Comparison of ENCODE assay signal across 9 mouse cellular contexts in the genomic region with DNA sequence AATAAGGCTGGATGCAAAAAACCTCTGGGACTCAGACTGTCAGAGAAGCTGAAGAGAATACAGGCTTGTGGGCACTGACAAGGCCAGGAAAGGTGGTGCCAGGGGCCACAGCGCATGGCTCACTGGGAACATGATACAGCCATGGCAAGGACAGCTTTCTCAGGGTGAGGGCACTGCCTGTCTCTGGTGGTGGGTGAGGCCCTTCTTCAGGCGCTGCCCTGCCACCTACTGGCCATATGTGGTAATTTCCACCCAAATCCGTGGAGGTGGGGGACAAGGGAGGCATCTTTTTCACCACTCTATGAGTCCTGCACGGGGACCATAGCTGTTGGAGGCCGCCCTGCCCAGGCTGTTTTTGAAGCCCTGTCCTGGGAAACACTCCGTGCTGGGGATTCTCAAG. TPM values are rescaled to one million over a fixed set of nuclear protein-coding genes. Genes with fewer than 3 reads are reported as not detected.
DNase-seq lines count a peak whose midpoint lies in the region; ATAC-seq and TF ChIP-seq lines count a peak whose summit lies in the region.
"Had no signal": no experiment of that assay in that cellular context is flagged by ENCODE, and none has a peak within 500 bp of the region (broad histone marks: within the 10 kb centered on the region; RNA-seq: fewer than 3 reads in every experiment).

No protein-coding gene starts in this region.

- no peak overlapping the region for H3K4me3 ChIP-seq in embryonic facial prominence, embryonic 14.5 days (ENCODE audit: low read depth, low read length)
- H3K4me3 ChIP-seq in heart, embryonic 15.5 days = no peak overlapping the region
- no peak overlapping the region for H3K4me3 ChIP-seq in liver, embryonic 16.5 days (ENCODE audit: low read depth, low read length)
- no peak overlapping the region for H3K4me3 ChIP-seq in neural tube, embryonic 13.5 days
- no peak overlapping the region for H3K4me3 ChIP-seq in thymus, adult 2 months (ENCODE audit: control insufficient read depth, insufficient read depth, low read length)
- H3K4me3 ChIP-seq: heart, embryonic 13.5 days had no signal

- H3K4me1 ChIP-seq in embryonic facial prominence, embryonic 14.5 days (ENCODE audit: control insufficient read depth, insufficient read depth, low read length) = no peaks in the 10 kb centered on the region
- peaks cover 12% of the 10 kb centered on the region for H3K4me1 ChIP-seq in heart, embryonic 15.5 days (replicated peaks)
- H3K4me1 ChIP-seq in liver, embryonic 16.5 days (ENCODE audit: control insufficient read depth, low read depth, low read length) = peaks cover 3% of the 10 kb centered on the region; the same call in 1 of the 2 replicates
- peaks cover 12% of the 10 kb centered on the region; the same call in 1 of the 2 replicates for H3K4me1 ChIP-seq in neural tube, embryonic 13.5 days (replicated peaks)
- no peaks in the 10 kb centered on the region for H3K4me1 ChIP-seq in thymus, adult 2 months (replicated peaks; ENCODE audit: control insufficient read depth, insufficient read depth, low read length)

- no peak overlapping the region for H3K9ac ChIP-seq in embryonic facial prominence, embryonic 14.5 days (ENCODE audit: low read depth, low read length)
- no peak overlapping the region for H3K9ac ChIP-seq in heart, embryonic 15.5 days
- H3K9ac ChIP-seq in liver, embryonic 16.5 days (ENCODE audit: low read depth, low read length) = no peak overlapping the region
- H3K9ac ChIP-seq in neural tube, embryonic 13.5 days = no peak overlapping the region

- peak; percentile 95 for TF ChIP-seq CTCF in thymus, adult 2 months (IDR thresholded peaks at IDR 0.05; ENCODE audit: borderline replicate concordance, control insufficient read depth, extremely low read depth, insufficient read depth, low read length, poor library complexity)

- H3K27ac ChIP-seq in embryonic facial prominence, embryonic 14.5 days (replicated peaks; ENCODE audit: low read depth, low read length) = no peak overlapping the region
- H3K27ac ChIP-seq in heart, embryonic 15.5 days = no peak overlapping the region
- H3K27ac ChIP-seq in liver, embryonic 16.5 days (ENCODE audit: low read length) = no peak overlapping the region
- no peak overlapping the region for H3K27ac ChIP-seq in neural tube, embryonic 13.5 days (replicated peaks)
- H3K27ac ChIP-seq in thymus, adult 2 months (ENCODE audit: control insufficient read depth, insufficient read depth, low read length) = no peak overlapping the region
- H3K27ac ChIP-seq: heart, embryonic 13.5 days had no signal

- H3K27me3 ChIP-seq in embryonic facial prominence, embryonic 14.5 days (replicated peaks; ENCODE audit: control insufficient read depth, insufficient read depth, low read length) = no peaks in the 10 kb centered on the region
- no peaks in the 10 kb centered on the region for H3K27me3 ChIP-seq in heart, embryonic 15.5 days
- no peaks in the 10 kb centered on the region for H3K27me3 ChIP-seq in liver, embryonic 16.5 days (ENCODE audit: control insufficient read depth, insufficient read depth, low read depth, low read length)
- H3K27me3 ChIP-seq in neural tube, embryonic 13.5 days = no peaks in the 10 kb centered on the region
- H3K27me3 ChIP-seq in thymus, adult 2 months (ENCODE audit: control insufficient read depth, insufficient read depth, low read length) = no peaks in the 10 kb centered on the region
- H3K27me3 ChIP-seq: heart, embryonic 13.5 days had no signal

- DNase-seq in CD8-positive naive resting alpha-beta T cell, adult 2 months (ENCODE audit: low read depth in 2 of 2, low spot score in 2 of 2) = peak; percentile 65 to 80
- peak; percentile 62 to 63 for DNase-seq in adrenal gland, postnatal 4 days (ENCODE audit: low spot score in 2 of 2)
- peak; percentile 82 for DNase-seq in embryonic facial prominence, embryonic 14.5 days (ENCODE audit: low spot score)
- DNase-seq in kidney, postnatal 10 days = peak; percentile 86
- DNase-seq in thymus, adult 2 months = peak; percentile 82

- peak; percentile 71 for ATAC-seq in embryonic facial prominence, embryonic 14.5 days (ENCODE audit: low read depth)
- ATAC-seq in heart, embryonic 15.5 days (replicated peaks; ENCODE audit: insufficient number of reproducible peaks, insufficient read depth, low FRiP score, low read depth) = 0 out of 2 replicates have a peak, but pooled peaks have one; percentile 20
- peak; percentile 28; the same call in 1 of the 2 replicates for ATAC-seq in liver, embryonic 16.5 days (ENCODE audit: low read depth)
- peak; percentile 70 for ATAC-seq in neural tube, embryonic 13.5 days (ENCODE audit: low read depth)

- no peak for TF ChIP-seq POLR2A in thymus, adult 2 months (IDR thresholded peaks at IDR 0.05; ENCODE audit: control insufficient read depth, extremely low read depth, insufficient read depth, low read length, poor library complexity)

- no peaks in the 10 kb centered on the region for H3K9me3 ChIP-seq in embryonic facial prominence, embryonic 14.5 days (ENCODE audit: control insufficient read depth, low read length)
- no peaks in the 10 kb centered on the region for H3K9me3 ChIP-seq in heart, embryonic 15.5 days (replicated peaks)
- H3K9me3 ChIP-seq in liver, embryonic 16.5 days (replicated peaks; ENCODE audit: control insufficient read depth, low read length) = no peaks in the 10 kb centered on the region
- H3K9me3 ChIP-seq in neural tube, embryonic 13.5 days = no peaks in the 10 kb centered on the region
- H3K9me3 ChIP-seq: heart, embryonic 13.5 days had no signal

- H3K36me3 ChIP-seq in embryonic facial prominence, embryonic 14.5 days (ENCODE audit: control insufficient read depth, insufficient read depth, low read length) = peaks cover 51% of the 10 kb centered on the region
- H3K36me3 ChIP-seq in heart, embryonic 15.5 days = peaks cover 2% of the 10 kb centered on the region; the same call in 1 of the 2 replicates
- no peaks in the 10 kb centered on the region for H3K36me3 ChIP-seq in liver, embryonic 16.5 days (ENCODE audit: control insufficient read depth, insufficient read depth)
- H3K36me3 ChIP-seq in neural tube, embryonic 13.5 days = peaks cover 75% of the 10 kb centered on the region
- H3K36me3 ChIP-seq in thymus, adult 2 months (ENCODE audit: control insufficient read depth, insufficient read depth, low read length) = no peaks in the 10 kb centered on the region

- H3K4me2 ChIP-seq in embryonic facial prominence, embryonic 14.5 days (ENCODE audit: low read depth, low read length) = no peak overlapping the region
- H3K4me2 ChIP-seq in heart, embryonic 15.5 days = no peak overlapping the region
- no peak overlapping the region for H3K4me2 ChIP-seq in liver, embryonic 16.5 days (ENCODE audit: low read depth, low read length)
- H3K4me2 ChIP-seq in neural tube, embryonic 13.5 days = no peak overlapping the region
- H3K4me2 ChIP-seq: heart, embryonic 13.5 days had no signal

- WGBS in embryonic facial prominence, embryonic 14.5 days = 16% methylated on average over 6 of the region's 6 CpGs
- WGBS in heart, embryonic 15.5 days = 16% methylated on average over 6 of the region's 6 CpGs
- 8% methylated on average over 6 of the region's 6 CpGs for WGBS in liver, embryonic 16.5 days (ENCODE audit: insufficient replicate concordance)
- whole genome bisulfite sequencing in neural tube, embryonic 13.5 days = 17% methylated on average over 6 of the region's 6 CpGs
- WGBS in thymus, adult 2 months = 18% methylated on average over 6 of the region's 6 CpGs

RNA-seq across cellular contexts. Expression of gene Mfap2, which starts 21.5 kb away (rescaled TPM):
- total RNA-seq in adrenal gland, postnatal 4 days (2021) = 100 to 1,000 TPM in 1 of 2 experiments, 10 to 100 TPM in 1; 98.0 to 106 TPM
- 745 and 811 TPM in 2 replicates for polyA plus RNA-seq in embryonic facial prominence, embryonic 14.5 days (2014; fragmentation: Nextera tagmentation; extraction: Ambion mirVana)
- polyA plus RNA-seq in heart, embryonic 15.5 days (2015; fragmentation: Nextera tagmentation; extraction: Ambion mirVana) = 237 and 341 TPM in 2 replicates
- polyA plus RNA-seq in liver, embryonic 16.5 days (2015; fragmentation: Nextera tagmentation; extraction: Ambion mirVana) = 15.3 and 20.3 TPM in 2 replicates
- polyA plus RNA-seq in neural tube, embryonic 13.5 days (2015; fragmentation: Nextera tagmentation; extraction: Ambion mirVana) = 248 and 255 TPM in 2 replicates
- polyA plus RNA-seq in thymus, adult 2 months (2012; rRNA removed) = 6.1 and 7.0 TPM in 2 replicates

RNA-seq across cellular contexts. Expression of gene Crocc, which starts 28.6 kb away (rescaled TPM):
- 10 to 100 TPM; 16.3 to 24.0 TPM for total RNA-seq in adrenal gland, postnatal 4 days (2021)
- 5.1 and 6.2 TPM in 2 replicates for polyA plus RNA-seq in embryonic facial prominence, embryonic 14.5 days (2014; fragmentation: Nextera tagmentation; extraction: Ambion mirVana)
- 3.4 and 4.7 TPM in 2 replicates for polyA plus RNA-seq in heart, embryonic 15.5 days (2015; fragmentation: Nextera tagmentation; extraction: Ambion mirVana)
- 0.59 and 0.63 TPM in 2 replicates for polyA plus RNA-seq in liver, embryonic 16.5 days (2015; fragmentation: Nextera tagmentation; extraction: Ambion mirVana)
- polyA plus RNA-seq in neural tube, embryonic 13.5 days (2015; fragmentation: Nextera tagmentation; extraction: Ambion mirVana) = 4.9 and 7.2 TPM in 2 replicates
- polyA plus RNA-seq in thymus, adult 2 months (2012; rRNA removed) = 12.9 and 17.6 TPM in 2 replicates

RNA-seq across cellular contexts. Expression of gene Atp13a2, which starts 45.1 kb away (rescaled TPM):
- 10 to 100 TPM; 58.8 to 63.5 TPM for total RNA-seq in adrenal gland, postnatal 4 days (2021)
- polyA plus RNA-seq in embryonic facial prominence, embryonic 14.5 days (2014; fragmentation: Nextera tagmentation; extraction: Ambion mirVana) = 42.9 and 43.5 TPM in 2 replicates
- 23.4 and 38.8 TPM in 2 replicates for polyA plus RNA-seq in heart, embryonic 15.5 days (2015; fragmentation: Nextera tagmentation; extraction: Ambion mirVana)
- 15.7 and 18.3 TPM in 2 replicates for polyA plus RNA-seq in liver, embryonic 16.5 days (2015; fragmentation: Nextera tagmentation; extraction: Ambion mirVana)
- 133 and 144 TPM in 2 replicates for polyA plus RNA-seq in neural tube, embryonic 13.5 days (2015; fragmentation: Nextera tagmentation; extraction: Ambion mirVana)
- polyA plus RNA-seq in thymus, adult 2 months (2012; rRNA removed) = 300 and 301 TPM in 2 replicates

RNA-seq across cellular contexts. Expression of gene Necap2, which starts 46.4 kb away (rescaled TPM):
- 10 to 100 TPM; 66.0 to 69.1 TPM for total RNA-seq in adrenal gland, postnatal 4 days (2021)
- polyA plus RNA-seq in embryonic facial prominence, embryonic 14.5 days (2014; fragmentation: Nextera tagmentation; extraction: Ambion mirVana) = 66.5 and 78.8 TPM in 2 replicates
- 38.6 and 52.4 TPM in 2 replicates for polyA plus RNA-seq in heart, embryonic 15.5 days (2015; fragmentation: Nextera tagmentation; extraction: Ambion mirVana)
- polyA plus RNA-seq in liver, embryonic 16.5 days (2015; fragmentation: Nextera tagmentation; extraction: Ambion mirVana) = 87.5 and 93.3 TPM in 2 replicates
- 55.5 and 58.7 TPM in 2 replicates for polyA plus RNA-seq in neural tube, embryonic 13.5 days (2015; fragmentation: Nextera tagmentation; extraction: Ambion mirVana)
- polyA plus RNA-seq in thymus, adult 2 months (2012; rRNA removed) = 105 and 111 TPM in 2 replicates

RNA-seq across cellular contexts. Expression of gene Spata21, which starts 56.4 kb away (rescaled TPM):
- under 1 TPM; 0.68 to 0.81 TPM for total RNA-seq in adrenal gland, postnatal 4 days (2021)
- 0.33 TPM in 1 of 2 replicates, not detected in the other for polyA plus RNA-seq in embryonic facial prominence, embryonic 14.5 days (2014; fragmentation: Nextera tagmentation; extraction: Ambion mirVana)
- 0.26 TPM in 1 of 2 replicates, not detected in the other for polyA plus RNA-seq in heart, embryonic 15.5 days (2015; fragmentation: Nextera tagmentation; extraction: Ambion mirVana)
- polyA plus RNA-seq in liver, embryonic 16.5 days (2015; fragmentation: Nextera tagmentation; extraction: Ambion mirVana) = not detected in 2 replicates
- not detected in 2 replicates for polyA plus RNA-seq in neural tube, embryonic 13.5 days (2015; fragmentation: Nextera tagmentation; extraction: Ambion mirVana)
- polyA plus RNA-seq in thymus, adult 2 months (2012; rRNA removed) = 0.08 and 0.23 TPM in 2 replicates
- polyA plus RNA-seq: heart, embryonic 13.5 days had no signal

Comparison
In these comparisons a context has a peak if more than half of its experiments do, and no peak if none do; other contexts are left out.
1. ATAC-seq: peak in every context shown above with its lines; median percentile 71 in embryonic facial prominence, embryonic 14.5 days; 70 in neural tube, embryonic 13.5 days; 28 in liver, embryonic 16.5 days; 20 in heart, embryonic 15.5 days.
2. RNA of gene Mfap2, which starts 21.5 kb away (polyA plus RNA-seq): 745 to 811 TPM in embryonic facial prominence, embryonic 14.5 days, 248 to 255 TPM in neural tube, embryonic 13.5 days and 237 to 341 TPM in heart, embryonic 15.5 days; 15.3 to 20.3 TPM in liver, embryonic 16.5 days and 6.1 to 7.0 TPM in thymus, adult 2 months; every median in the first group is over 10 times any median in the second.
3. Peak in every context shown above with its lines, with median percentiles within 50 percentile points of each other: DNase-seq.